Mouse (Mus musculus) common myeloid progenitor, adult 5-6 weeks (primary cell): ENCODE results near the gene Cntfr. TPM values are rescaled to one million over a fixed set of nuclear protein-coding genes. Genes with fewer than 3 reads are reported as not detected.

Experiments used
- ATAC-seq: replicated peaks from 2 replicates; pipeline ENCODE4 v1.8.0; 2016; ENCODE audit warnings: low read depth, mild to moderate bottlenecking, moderate TSS enrichment, inconsistent platforms; ENCODE audit not compliant: poor library complexity, severe bottlenecking
- total RNA-seq: library from RNA; stranded (forward); fragments of 200-1000, 187-1606 nt; gene quantifications from 2 replicates; pipeline ENCODE4 v1.2.3, GENCODE M21; 2017

Cntfr gene
- total RNA-seq, 1 experiment from 2014 or later = not detected

DNA sequence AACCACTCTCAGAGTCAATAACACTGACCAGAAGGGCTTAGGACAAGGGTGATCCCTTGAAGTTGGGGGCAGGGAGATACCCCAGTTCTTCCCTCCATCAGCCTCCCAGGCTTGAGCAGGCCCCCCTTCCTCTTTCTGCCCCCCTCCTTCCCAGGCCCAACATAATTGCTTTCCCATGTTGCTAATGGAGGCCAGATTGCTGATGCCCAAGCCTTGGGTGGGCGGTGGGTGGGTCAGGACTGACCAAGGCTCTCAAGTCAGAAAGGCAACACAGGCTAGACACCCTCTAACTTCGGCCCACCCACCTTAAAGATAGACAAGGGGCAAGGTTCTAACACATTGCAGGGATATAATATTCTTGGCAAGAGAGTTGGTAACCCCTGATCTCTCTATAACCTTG, 41.4 kb downstream of the Cntfr start:
- no peak for ATAC-seq

- peak; percentile 36; the same call in 1 of the 2 replicates for ATAC-seq
Observed at GRCm38 (mm10) chr4:41654217-41654616, 42.7 kb downstream of the Cntfr start.

DNA sequence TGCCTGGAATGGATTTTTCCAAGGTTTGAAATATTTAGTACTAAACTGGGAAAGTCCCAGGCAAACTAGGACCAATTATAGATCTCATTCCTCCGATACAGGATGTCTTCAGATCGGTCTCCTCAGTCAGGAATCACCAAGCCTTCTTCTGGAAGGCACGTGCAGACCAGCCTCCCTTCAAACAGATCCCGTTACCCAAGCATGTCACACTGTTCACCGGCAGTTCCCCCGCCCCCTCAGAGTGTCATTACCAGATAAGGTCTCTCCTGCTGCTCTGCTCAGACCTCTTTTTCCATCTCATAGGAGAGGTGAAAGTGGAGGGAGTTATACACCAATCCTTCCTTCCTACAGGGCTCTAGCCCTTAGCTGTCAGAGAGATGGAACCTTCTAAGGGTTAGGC, 43.2 kb downstream of the Cntfr start:
- ATAC-seq = no peak

DNA sequence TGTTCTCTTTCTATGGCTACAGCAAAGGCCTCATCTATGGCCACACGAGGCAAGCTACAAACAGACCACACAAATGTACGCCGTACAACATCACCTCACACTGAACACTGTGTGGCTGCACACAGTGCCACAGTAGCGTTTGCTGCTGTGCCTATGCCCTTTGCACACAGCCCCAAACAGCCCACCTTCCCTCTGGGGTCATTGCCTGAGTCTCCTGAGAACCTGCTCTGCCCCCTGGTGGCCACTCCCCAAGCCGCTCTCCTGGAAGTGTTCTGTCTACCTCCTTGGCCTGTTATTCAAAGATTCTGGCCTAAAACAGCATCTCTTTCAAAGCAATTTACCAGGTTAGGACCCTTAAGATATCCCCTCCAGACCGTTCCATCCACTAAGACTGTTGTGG, 43.6 kb downstream of the Cntfr start:
- peak; percentile 91 for ATAC-seq

DNA sequence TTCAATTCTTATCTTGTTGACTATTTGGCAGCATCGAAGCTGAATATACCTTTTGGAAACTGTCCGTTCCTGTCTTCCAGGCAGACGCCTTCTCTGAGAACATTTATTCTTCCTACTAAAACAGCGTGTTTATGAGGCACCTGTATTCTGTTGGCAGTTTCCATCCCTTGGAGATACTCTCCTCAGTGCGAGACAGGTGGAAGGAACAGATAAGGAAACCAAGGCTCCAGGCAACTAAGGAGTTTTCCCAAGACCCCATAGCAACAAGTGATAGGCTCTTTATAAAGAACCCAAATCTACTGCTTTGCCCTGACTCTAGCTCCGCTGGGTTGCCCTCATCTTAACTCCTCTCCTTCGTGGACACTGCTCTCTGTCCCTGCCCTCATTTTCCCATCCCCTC, 48.3 kb downstream of the Cntfr start:
- ATAC-seq = no peak

DNA sequence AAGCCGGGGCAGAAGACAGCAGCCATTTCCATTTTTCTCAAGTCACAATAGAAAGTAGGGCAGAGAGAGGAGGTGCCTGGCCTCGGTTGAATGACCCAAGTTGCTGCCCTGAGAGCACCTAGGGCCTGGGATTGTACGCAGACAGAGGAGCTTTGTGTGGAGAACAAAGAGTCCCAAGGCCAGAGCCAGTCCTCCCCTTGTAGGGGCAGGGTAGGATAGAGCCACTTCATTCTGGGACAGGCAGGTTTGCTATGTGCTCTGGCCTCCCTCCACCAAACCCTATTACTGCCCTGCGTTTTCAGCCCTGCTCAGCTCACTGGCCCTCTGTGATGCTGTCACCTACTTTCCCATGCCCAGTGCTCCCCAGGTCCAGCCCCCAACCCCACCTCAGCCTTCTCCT, 48.7 kb downstream of the Cntfr start:
- no peak for ATAC-seq

DNA sequence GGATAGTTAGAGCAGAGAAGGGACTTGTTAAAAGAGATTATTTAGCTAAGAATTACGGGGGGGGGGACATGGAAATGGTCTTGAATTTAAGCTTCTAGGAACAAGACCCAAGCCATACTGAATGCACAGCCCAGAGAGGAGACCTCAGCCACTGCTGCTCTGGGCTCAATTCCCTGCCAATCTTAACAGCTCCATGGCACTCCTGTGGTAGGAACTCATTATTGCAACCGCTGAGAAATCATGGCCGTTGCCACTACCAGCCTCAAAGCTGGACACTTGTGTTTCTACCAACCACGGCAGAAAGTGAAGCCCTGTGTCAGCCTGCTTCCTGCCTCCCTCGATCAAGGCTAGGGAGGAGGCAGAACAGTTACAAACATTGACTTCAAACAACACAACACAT, 51.4 kb downstream of the Cntfr start:
- peak; percentile 89 for ATAC-seq

- ATAC-seq = no peak
Observed at GRCm38 (mm10) chr4:41641199-41641822, 55.6 kb downstream of the Cntfr start.

GRCm38 (mm10) chr4:41639913-41640507, 56.9 kb downstream of the Cntfr start, which contains the start of gene Enho:
TSS of gene Enho (minus strand) at chr4:41640324.
- peak; percentile 96 for ATAC-seq

DNA sequence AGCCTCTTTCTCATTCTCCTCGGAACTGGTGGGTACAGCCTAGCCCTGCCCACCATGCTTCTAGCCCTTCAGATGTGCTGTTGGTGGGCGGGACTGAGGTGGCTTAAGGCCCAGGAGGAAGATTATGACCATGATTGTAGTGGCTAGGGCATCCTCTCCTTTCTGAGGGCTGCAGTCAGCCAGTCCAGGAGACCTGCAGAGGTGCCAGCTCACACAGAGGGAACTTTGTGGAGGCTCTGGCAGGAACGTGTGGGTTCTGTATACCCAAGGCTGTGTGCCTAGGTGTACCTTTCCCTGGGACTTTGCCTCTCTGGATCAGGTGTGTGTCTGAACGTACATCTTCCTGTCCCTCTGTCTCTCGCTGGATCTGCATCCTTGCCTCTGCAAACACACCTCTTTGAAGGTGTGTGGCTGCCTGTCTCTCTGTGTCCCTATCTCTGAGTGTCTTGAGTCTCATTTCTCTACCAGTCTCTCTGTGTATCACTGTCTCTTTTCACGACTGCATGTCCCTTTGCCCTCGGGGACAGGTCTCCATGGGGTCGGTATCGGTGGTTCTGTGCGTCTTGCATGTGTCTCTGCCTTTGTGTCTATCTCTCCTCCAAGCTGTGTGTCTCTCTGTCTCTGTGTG, 57.6 kb downstream of the Cntfr start:
- ATAC-seq = no peak

GRCm38 (mm10) chr4:41638828-41639213, 58.1 kb downstream of the Cntfr start:
- no peak for ATAC-seq

DNA sequence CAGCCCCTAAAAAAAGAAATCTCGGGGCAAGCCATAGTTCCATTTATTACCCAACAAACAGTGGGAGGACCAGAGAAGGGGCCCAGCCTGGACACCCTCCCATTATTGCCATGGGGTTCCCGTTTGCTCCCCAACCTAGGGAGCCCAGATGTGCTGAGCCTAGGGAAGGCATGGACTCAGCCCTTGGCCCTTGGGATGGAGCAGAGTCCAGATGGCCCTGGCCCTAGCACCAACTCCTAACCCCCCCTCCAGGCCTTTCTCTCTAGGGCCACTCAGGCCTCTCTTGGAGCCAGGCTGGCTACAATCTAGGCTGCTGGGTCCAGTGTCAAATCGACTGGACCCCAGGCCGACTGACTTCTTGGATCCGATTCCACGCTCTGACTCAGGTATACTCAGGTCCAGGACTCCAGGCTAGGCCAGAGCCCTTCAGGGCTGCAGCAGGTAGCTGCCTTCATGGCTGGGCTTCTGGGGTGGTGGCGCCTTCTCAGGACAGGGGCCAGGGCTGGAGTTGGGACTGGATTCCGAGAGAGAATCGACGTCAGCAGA, 58.6 kb downstream of the Cntfr start:
- no peak for ATAC-seq

DNA sequence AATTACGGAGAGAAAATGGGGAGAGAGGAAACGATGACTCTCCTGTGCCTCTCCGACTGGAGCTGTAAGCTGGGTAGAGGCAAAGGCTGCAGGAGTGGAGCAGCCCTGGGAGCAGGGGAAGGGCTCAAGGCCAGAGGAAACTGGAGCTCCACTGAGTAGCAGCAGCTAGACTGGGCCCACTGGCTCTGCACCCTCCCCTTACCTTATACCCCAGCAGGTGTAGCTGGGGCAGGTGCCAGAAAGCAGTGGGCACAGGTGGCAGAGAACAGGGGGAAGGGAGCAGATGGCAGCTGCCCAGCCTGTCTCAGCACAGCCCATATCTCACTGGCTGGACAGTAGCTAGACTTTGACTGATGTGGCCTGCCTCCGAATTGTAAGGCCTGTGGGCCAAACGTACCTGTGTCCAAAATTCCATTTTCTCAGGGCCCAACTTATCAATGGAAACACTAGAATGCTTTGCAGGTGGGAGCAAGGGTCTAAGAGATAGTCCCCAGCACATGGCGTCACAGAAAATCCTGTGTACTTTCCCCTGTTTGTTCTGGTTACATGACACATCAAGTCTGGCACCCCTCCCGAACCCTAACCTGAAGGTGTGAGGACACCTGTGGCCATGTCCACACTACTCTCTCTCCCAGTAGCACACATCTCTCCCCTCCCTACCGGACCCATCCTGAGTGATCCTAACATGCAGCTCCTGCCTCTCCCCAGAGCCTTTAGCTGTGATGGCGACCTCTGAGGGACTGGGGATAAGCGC, 59.8 kb downstream of the Cntfr start:
- no peak for ATAC-seq

- no peak for ATAC-seq
Observed at GRCm38 (mm10) chr4:41636366-41636765, 60.5 kb downstream of the Cntfr start.

- no peak for ATAC-seq
Observed at GRCm38 (mm10) chr4:41635906-41636305, 61.0 kb downstream of the Cntfr start.

DNA sequence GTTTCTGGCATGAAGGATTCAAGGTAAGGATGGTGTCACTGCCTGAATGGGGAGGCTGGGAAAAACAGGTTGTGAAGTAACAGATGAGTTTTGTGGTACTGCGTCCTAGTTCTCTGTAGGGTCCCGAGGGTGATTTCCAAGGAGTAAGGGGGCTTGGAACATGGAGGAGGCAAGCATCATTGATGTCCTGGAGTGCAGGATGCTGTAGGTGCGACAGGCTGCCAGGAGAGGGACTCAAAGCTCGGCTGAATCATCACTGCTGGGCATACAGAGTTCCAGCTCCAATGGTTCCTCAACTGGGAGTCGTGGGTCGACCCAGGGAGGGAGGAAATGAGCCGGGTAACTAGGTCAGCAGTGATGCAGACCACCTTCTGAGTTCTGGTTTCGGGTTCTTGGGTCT, 61.7 kb downstream of the Cntfr start:
- ATAC-seq = no peak

GRCm38 (mm10) chr4:41634631-41635030, 62.3 kb downstream of the Cntfr start:
- no peak for ATAC-seq

- no peak for ATAC-seq
Observed at GRCm38 (mm10) chr4:41633001-41633400, 63.9 kb downstream of the Cntfr start.

DNA sequence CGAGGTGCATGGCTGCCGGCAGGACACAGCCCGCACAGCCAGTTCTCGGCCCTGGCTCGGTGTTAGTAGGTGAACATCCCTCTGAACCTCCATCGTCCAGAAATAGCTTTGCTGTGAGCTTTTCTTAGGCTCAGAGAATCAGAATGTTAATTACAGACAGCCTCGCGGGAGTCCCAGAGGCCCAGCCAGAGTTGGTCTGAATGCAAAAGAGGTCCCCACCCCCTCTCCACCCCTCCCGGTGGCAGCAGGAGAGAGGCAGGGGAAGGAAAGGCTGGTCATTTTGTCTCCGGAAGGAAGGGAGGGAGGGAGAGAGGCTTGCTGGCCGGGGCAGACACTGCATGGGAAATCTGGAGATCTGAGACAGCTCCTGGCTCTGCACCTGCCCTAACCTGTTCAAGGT, 65.5 kb downstream of the Cntfr start:
- no peak for ATAC-seq

- no peak for ATAC-seq
Observed at GRCm38 (mm10) chr4:41630196-41630595, 66.7 kb downstream of the Cntfr start.
